Mouse (Mus musculus) embryonic facial prominence, embryonic 10.5 days (tissue): ENCODE results near the gene Igfn1. TPM values are rescaled to one million over a fixed set of nuclear protein-coding genes. Genes with fewer than 3 reads are reported as not detected.

ENCODE experiments used
- DNase-seq: peaks from one replicate; pipeline ENCODE4 v3.0.0-alpha.2; 2017; ENCODE audit warnings: low spot score
- H3K27ac ChIP-seq: fragments of 300-500 bp; sonication (generic); replicated peaks from 2 replicates; pipeline ENCODE4 v1.5.1; 2016; ENCODE audit warnings: mild to moderate bottlenecking
- H3K27me3 ChIP-seq: fragments of 300-500 bp; sonication (generic); replicated peaks from 2 replicates; pipeline ENCODE4 v1.6.1; 2016; ENCODE audit warnings: low read depth, mild to moderate bottlenecking; ENCODE audit not compliant: poor library complexity, severe bottlenecking
- H3K36me3 ChIP-seq: fragments of 300-500 bp; sonication (generic); replicated peaks from 2 replicates; pipeline ENCODE4 v1.6.1; 2016; ENCODE audit warnings: mild to moderate bottlenecking, moderate library complexity
- H3K4me1 ChIP-seq: fragments of 300-500 bp; sonication (generic); 2 replicates; pipeline ENCODE4 v1.6.1; 2016
- H3K4me3 ChIP-seq: fragments of 300-500 bp; sonication (generic); 2 replicates; pipeline ENCODE4 v1.5.1; 2016; ENCODE audit warnings: mild to moderate bottlenecking, moderate library complexity
- H3K9me3 ChIP-seq: fragments of 300-500 bp; sonication (generic); 2 replicates; pipeline ENCODE4 v1.6.1; 2016; ENCODE audit warnings: mild to moderate bottlenecking
- WGBS: fragments of 180-500 bp; shearing (Covaris S2); methylation state at CpG from one replicate; pipeline ENCODE4 v1.1.7; 2016; 5-methylcytosine and 5-hydroxymethylcytosine counted together
- polyA plus RNA-seq: library from polyadenylated mRNA; unstranded; fragments of >200 nt; fragmentation: Nextera tagmentation; extraction: Ambion mirVana; gene quantifications from 2 replicates; pipeline ENCODE4 v1.2.1, GENCODE M21; 2016

The Igfn1 gene
- polyA plus RNA-seq, 1 experiment from 2014 or later: 0.04 TPM

- 13% methylated on average over 7 of the region's 7 CpGs for WGBS
- H3K27me3 ChIP-seq: peaks cover 34% of the 10 kb centered on the region
- no peak overlapping the region for H3K27ac ChIP-seq
- 0 out of 2 replicates have a peak, but pooled peaks cover 3% of the 10 kb centered on the region for H3K4me1 ChIP-seq
- H3K4me3 ChIP-seq: no peak overlapping the region
- peak; percentile 44 for DNase-seq
- H3K36me3 ChIP-seq: no peaks in the 10 kb centered on the region
- no peaks in the 10 kb centered on the region for H3K9me3 ChIP-seq
Measured at GRCm38 (mm10) chr1:135945711-135946110, 60.4 kb downstream of the Igfn1 start.

- Histone ChIP-seq H3K4me3 (no peak overlapping the region), H3K36me3 (no peaks in the 10 kb centered on the region), H3K27ac (no peak overlapping the region), H3K27me3 (peaks cover 34% of the 10 kb centered on the region), H3K9me3 (no peaks in the 10 kb centered on the region), H3K4me1 (0 out of 2 replicates have a peak, but pooled peaks cover 3% of the 10 kb centered on the region)
- peak; percentile 79 for DNase-seq
- 44% methylated on average over 12 of the region's 12 CpGs for WGBS
Measured at GRCm38 (mm10) chr1:135944526-135945259, 61.4 kb downstream of the Igfn1 start.

- no peaks in the 10 kb centered on the region for H3K9me3 ChIP-seq
- WGBS: 100% methylated on average over 2 of the region's 2 CpGs
Measured at GRCm38 (mm10) chr1:135943713-135944112, 62.4 kb downstream of the Igfn1 start.

GRCm38 (mm10) chr1:135942116-135942515 is 64.0 kb downstream of the Igfn1 start:
- H3K27ac ChIP-seq: 0 out of 2 replicates have a peak overlapping the region, but pooled peaks have one; percentile 24
- 31% methylated on average over 7 of the region's 7 CpGs for WGBS
- H3K4me1 ChIP-seq: 0 out of 2 replicates have a peak, but pooled peaks cover 3% of the 10 kb centered on the region
- peaks cover 34% of the 10 kb centered on the region for H3K27me3 ChIP-seq
- H3K36me3 ChIP-seq: no peaks in the 10 kb centered on the region
- no peaks in the 10 kb centered on the region for H3K9me3 ChIP-seq
- no peak overlapping the region for H3K4me3 ChIP-seq
- DNase-seq: no peak

More at GRCm38 (mm10) chr1:135943713-135944112, 62.4 kb downstream of the Igfn1 start:
- DNase-seq: no peak
- H3K36me3 ChIP-seq: no peaks in the 10 kb centered on the region
- H3K27ac ChIP-seq: no peak overlapping the region
- 0 out of 2 replicates have a peak, but pooled peaks cover 3% of the 10 kb centered on the region for H3K4me1 ChIP-seq
- H3K4me3 ChIP-seq: no peak overlapping the region
- peaks cover 34% of the 10 kb centered on the region for H3K27me3 ChIP-seq

- 0 out of 2 replicates have a peak, but pooled peaks cover 3% of the 10 kb centered on the region for H3K4me1 ChIP-seq
- no peaks in the 10 kb centered on the region for H3K9me3 ChIP-seq
- peaks cover 34% of the 10 kb centered on the region for H3K27me3 ChIP-seq
- no peak overlapping the region for H3K4me3 ChIP-seq
- no peak for DNase-seq
- 74% methylated on average over 6 of the region's 6 CpGs for WGBS
- H3K27ac ChIP-seq: 0 out of 2 replicates have a peak overlapping the region, but pooled peaks have one; percentile 14
- no peaks in the 10 kb centered on the region for H3K36me3 ChIP-seq
Measured at GRCm38 (mm10) chr1:135941259-135942006, 64.7 kb downstream of the Igfn1 start.

GRCm38 (mm10) chr1:135936091-135936490 is 70.1 kb downstream of the Igfn1 start:
- Histone ChIP-seq H3K36me3 (no peaks in the 10 kb centered on the region), H3K4me1 (no peaks in the 10 kb centered on the region), H3K27ac (no peak overlapping the region), H3K9me3 (no peaks in the 10 kb centered on the region), H3K4me3 (no peak overlapping the region), H3K27me3 (peaks cover 8% of the 10 kb centered on the region)
- WGBS: 74% methylated on average over 1 of the region's 1 CpGs
- no peak for DNase-seq

- Histone ChIP-seq H3K9me3 (no peaks in the 10 kb centered on the region), H3K4me3 (no peak overlapping the region), H3K4me1 (peaks cover 7% of the 10 kb centered on the region; the same call in 1 of the 2 replicates), H3K27me3 (peaks cover 15% of the 10 kb centered on the region; the same call in 1 of the 2 replicates), H3K36me3 (no peaks in the 10 kb centered on the region), H3K27ac (no peak overlapping the region)
- WGBS: 83% methylated on average over 18 of the region's 18 CpGs
- DNase-seq: no peak
Measured at GRCm38 (mm10) chr1:135933704-135934293, 72.3 kb downstream of the Igfn1 start.

GRCm38 (mm10) chr1:135929876-135930275 is 76.3 kb downstream of the Igfn1 start:
- peaks cover 7% of the 10 kb centered on the region; the same call in 1 of the 2 replicates for H3K4me1 ChIP-seq
- H3K27ac ChIP-seq: no peak overlapping the region
- DNase-seq: no peak
- H3K9me3 ChIP-seq: no peaks in the 10 kb centered on the region
- H3K27me3 ChIP-seq: peaks cover 35% of the 10 kb centered on the region; the same call in 1 of the 2 replicates
- no peaks in the 10 kb centered on the region for H3K36me3 ChIP-seq
- 52% methylated on average over 3 of the region's 3 CpGs for WGBS
- H3K4me3 ChIP-seq: no peak overlapping the region

- H3K27me3 ChIP-seq: peaks cover 66% of the 10 kb centered on the region
- H3K27ac ChIP-seq: no peak overlapping the region
- DNase-seq: no peak
- no peak overlapping the region for H3K4me3 ChIP-seq
- H3K9me3 ChIP-seq: no peaks in the 10 kb centered on the region
- 66% methylated on average over 5 of the region's 5 CpGs for WGBS
- H3K36me3 ChIP-seq: no peaks in the 10 kb centered on the region
- peaks cover 7% of the 10 kb centered on the region; the same call in 1 of the 2 replicates for H3K4me1 ChIP-seq
Measured at GRCm38 (mm10) chr1:135925848-135926247, 80.3 kb downstream of the Igfn1 start.

- Histone ChIP-seq H3K9me3 (no peaks in the 10 kb centered on the region), H3K27me3 (peaks cover 74% of the 10 kb centered on the region), H3K27ac (no peak overlapping the region), H3K36me3 (no peaks in the 10 kb centered on the region), H3K4me3 (no peak overlapping the region), H3K4me1 (no peaks in the 10 kb centered on the region)
- no peak for DNase-seq
- 77% methylated on average over 5 of the region's 5 CpGs for WGBS
Measured at GRCm38 (mm10) chr1:135924377-135924994, 81.7 kb downstream of the Igfn1 start.

- Histone ChIP-seq H3K9me3 (no peaks in the 10 kb centered on the region), H3K27ac (no peak overlapping the region), H3K27me3 (peaks cover 86% of the 10 kb centered on the region), H3K4me3 (no peak overlapping the region), H3K4me1 (peaks cover 9% of the 10 kb centered on the region), H3K36me3 (no peaks in the 10 kb centered on the region)
- 81% methylated on average over 7 of the region's 7 CpGs for whole genome bisulfite sequencing
- DNase-seq: no peak
Measured at GRCm38 (mm10) chr1:135923229-135923628, 82.9 kb downstream of the Igfn1 start.
